Mouse (Mus musculus): Measurements from ENCODE around the gene 1110059E24Rik. TPM values are rescaled to one million over a fixed set of nuclear protein-coding genes. Genes with fewer than 3 reads are reported as not detected.

1110059E24Rik gene
- polyA plus RNA-seq, 1 experiment = 12.0 TPM

DNA sequence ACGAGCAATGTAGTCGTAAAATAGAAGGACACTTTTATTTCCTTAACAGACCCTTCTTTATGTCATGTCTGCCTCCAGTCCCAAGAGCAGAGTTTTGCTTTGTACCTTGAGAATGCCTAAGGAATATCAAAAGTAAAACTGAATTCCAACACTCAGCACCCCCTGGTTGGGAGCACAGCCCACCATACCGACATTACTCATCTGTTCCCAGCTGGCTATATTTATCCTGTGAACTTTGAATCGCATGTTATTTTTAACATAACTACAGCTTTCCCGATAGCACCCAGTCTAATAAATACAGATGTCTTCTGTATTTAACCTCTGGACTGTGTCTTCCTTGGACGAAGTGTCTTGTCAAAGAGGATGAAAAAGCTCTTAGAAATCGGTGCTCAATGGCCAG, 80.8 kb downstream of the 1110059E24Rik start:
- Histone ChIP-seq H3K4me3 (no peak overlapping the region), H3K4me2 (ENCODE audit: low read depth) (peak overlapping the region; percentile 43)
- no peak for TF ChIP-seq TCF3 (IDR thresholded peaks at IDR 0.05; ENCODE audit: insufficient read length, low read depth)
- no peak for TF ChIP-seq REST (IDR thresholded peaks at IDR 0.05; ENCODE audit: insufficient read depth, insufficient read length)
- TF ChIP-seq USF1 (IDR thresholded peaks at IDR 0.05; ENCODE audit: low read depth) = no peak
- no peak for TF ChIP-seq MAX (IDR thresholded peaks at IDR 0.05; ENCODE audit: low read depth)
- TF ChIP-seq TCF12 (IDR thresholded peaks at IDR 0.05; ENCODE audit: insufficient read depth, poor library complexity, severe bottlenecking) = no peak
- TF ChIP-seq SRF (IDR thresholded peaks at IDR 0.05; ENCODE audit: control insufficient read depth, insufficient read length, low read depth) = no peak
- TF ChIP-seq E2F4 (IDR thresholded peaks at IDR 0.05; ENCODE audit: insufficient read depth) = no peak
- no peak for TF ChIP-seq MYOG (IDR thresholded peaks at IDR 0.05; ENCODE audit: control insufficient read depth in 1 of 3, insufficient read depth in 1 of 3, insufficient read length in 2 of 3, low read depth in 2 of 3)
- TF ChIP-seq CEBPB (IDR thresholded peaks at IDR 0.05; ENCODE audit: insufficient read depth, poor library complexity, severe bottlenecking) = no peak
- TF ChIP-seq MYOD1 (IDR thresholded peaks at IDR 0.05; ENCODE audit: control insufficient read depth in 1 of 3, insufficient read length in 2 of 3, low read depth in 2 of 3) = no peak
- no peak for TF ChIP-seq POLR2A (IDR thresholded peaks at IDR 0.05; ENCODE audit: insufficient read length, low read depth)
- no peak for TF ChIP-seq POLR2AphosphoS2 (IDR thresholded peaks at IDR 0.05; ENCODE audit: insufficient read length, low read depth)

GRCm38 (mm10) chr19:21571223-21571980, 81.4 kb downstream of the 1110059E24Rik start:
- H3K79me2 ChIP-seq (ENCODE audit: control insufficient read depth, insufficient read depth) = no peaks in the 10 kb centered on the region
- H3K27me3 ChIP-seq (ENCODE audit: control insufficient read depth, insufficient read depth, insufficient read length) = no peaks in the 10 kb centered on the region
- H3ac ChIP-seq (ENCODE audit: control insufficient read depth, insufficient read length) = no peak overlapping the region
- H3K4me3 ChIP-seq = no peak overlapping the region
- H3K36me3 ChIP-seq (ENCODE audit: control insufficient read depth, insufficient read depth) = no peaks in the 10 kb centered on the region
- TF ChIP-seq USF1 (IDR thresholded peaks at IDR 0.05; ENCODE audit: low read depth) (no peak), CEBPB (IDR thresholded peaks at IDR 0.05; ENCODE audit: insufficient read depth, poor library complexity, severe bottlenecking) (no peak), POLR2AphosphoS2 (IDR thresholded peaks at IDR 0.05; ENCODE audit: insufficient read length, low read depth) (no peak), SRF (IDR thresholded peaks at IDR 0.05; ENCODE audit: control insufficient read depth, insufficient read length, low read depth) (no peak), MAX (IDR thresholded peaks at IDR 0.05; ENCODE audit: low read depth) (no peak), MYOG (IDR thresholded peaks at IDR 0.05; ENCODE audit: control insufficient read depth in 1 of 3, insufficient read depth in 1 of 3, insufficient read length in 2 of 3, low read depth in 2 of 3) (no peak), MYOD1 (IDR thresholded peaks at IDR 0.05; ENCODE audit: control insufficient read depth in 1 of 3, insufficient read length in 2 of 3, low read depth in 2 of 3) (no peak), REST (IDR thresholded peaks at IDR 0.05; ENCODE audit: insufficient read depth, insufficient read length) (no peak), TCF12 (IDR thresholded peaks at IDR 0.05; ENCODE audit: insufficient read depth, poor library complexity, severe bottlenecking) (no peak), TCF3 (IDR thresholded peaks at IDR 0.05; ENCODE audit: insufficient read length, low read depth) (no peak), E2F4 (IDR thresholded peaks at IDR 0.05; ENCODE audit: insufficient read depth) (no peak), POLR2A (IDR thresholded peaks at IDR 0.05; ENCODE audit: insufficient read length, low read depth) (no peak)
- peak overlapping the region; percentile 43 for H3K4me2 ChIP-seq (ENCODE audit: low read depth)

More for the DNA sequence above, 80.8 kb downstream of the 1110059E24Rik start:
- H3ac ChIP-seq (ENCODE audit: control insufficient read depth, insufficient read length) = no peak overlapping the region
- H3K27me3 ChIP-seq (ENCODE audit: control insufficient read depth, insufficient read depth, insufficient read length) = no peaks in the 10 kb centered on the region
- H3K36me3 ChIP-seq (ENCODE audit: control insufficient read depth, insufficient read depth) = no peaks in the 10 kb centered on the region
- H3K79me2 ChIP-seq (ENCODE audit: control insufficient read depth, insufficient read depth) = no peaks in the 10 kb centered on the region

- Histone ChIP-seq H3K4me3 (no peak overlapping the region), H3K27me3 (ENCODE audit: control insufficient read depth, insufficient read depth, insufficient read length) (no peaks in the 10 kb centered on the region), H3K4me2 (ENCODE audit: low read depth) (no peak overlapping the region), H3K79me2 (ENCODE audit: control insufficient read depth, insufficient read depth) (no peaks in the 10 kb centered on the region), H3ac (ENCODE audit: control insufficient read depth, insufficient read length) (no peak overlapping the region), H3K36me3 (ENCODE audit: control insufficient read depth, insufficient read depth) (no peaks in the 10 kb centered on the region)
- no peak for TF ChIP-seq USF1 (IDR thresholded peaks at IDR 0.05; ENCODE audit: low read depth)
These were observed 82.0 kb downstream of the 1110059E24Rik start for GRCm38 (mm10) chr19:21570778-21571177.

- no peak overlapping the region for H3K4me2 ChIP-seq (ENCODE audit: low read depth)
- no peaks in the 10 kb centered on the region for H3K79me2 ChIP-seq (ENCODE audit: control insufficient read depth, insufficient read depth)
- no peak overlapping the region for H3ac ChIP-seq (ENCODE audit: control insufficient read depth, insufficient read length)
- no peak overlapping the region for H3K4me3 ChIP-seq
- H3K27me3 ChIP-seq (ENCODE audit: control insufficient read depth, insufficient read depth, insufficient read length) = no peaks in the 10 kb centered on the region
- H3K36me3 ChIP-seq (ENCODE audit: control insufficient read depth, insufficient read depth) = no peaks in the 10 kb centered on the region
- TF ChIP-seq SRF (IDR thresholded peaks at IDR 0.05; ENCODE audit: control insufficient read depth, insufficient read length, low read depth) = no peak
- TF ChIP-seq MYOD1 (IDR thresholded peaks at IDR 0.05; ENCODE audit: control insufficient read depth in 1 of 3, insufficient read length in 2 of 3, low read depth in 2 of 3) = peak in 1 of 3 experiments; percentile 14
- TF ChIP-seq USF1 (IDR thresholded peaks at IDR 0.05; ENCODE audit: low read depth) = no peak
These were observed 84.1 kb downstream of the 1110059E24Rik start for GRCm38 (mm10) chr19:21568528-21569185.

GRCm38 (mm10) chr19:21567933-21568332, 84.8 kb downstream of the 1110059E24Rik start:
- H3K27me3 ChIP-seq (ENCODE audit: control insufficient read depth, insufficient read depth, insufficient read length) = no peaks in the 10 kb centered on the region
- no peaks in the 10 kb centered on the region for H3K79me2 ChIP-seq (ENCODE audit: control insufficient read depth, insufficient read depth)
- no peak overlapping the region for H3K4me2 ChIP-seq (ENCODE audit: low read depth)
- no peak overlapping the region for H3K4me3 ChIP-seq
- no peak overlapping the region for H3ac ChIP-seq (ENCODE audit: control insufficient read depth, insufficient read length)
- no peaks in the 10 kb centered on the region for H3K36me3 ChIP-seq (ENCODE audit: control insufficient read depth, insufficient read depth)
- TF ChIP-seq MYOG (IDR thresholded peaks at IDR 0.05; ENCODE audit: control insufficient read depth in 1 of 3, insufficient read depth in 1 of 3, insufficient read length in 2 of 3, low read depth in 2 of 3) (no peak), CEBPB (IDR thresholded peaks at IDR 0.05; ENCODE audit: insufficient read depth, poor library complexity, severe bottlenecking) (no peak), TCF3 (IDR thresholded peaks at IDR 0.05; ENCODE audit: insufficient read length, low read depth) (no peak), MYOD1 (IDR thresholded peaks at IDR 0.05; ENCODE audit: control insufficient read depth in 1 of 3, insufficient read length in 2 of 3, low read depth in 2 of 3) (no peak), USF1 (IDR thresholded peaks at IDR 0.05; ENCODE audit: low read depth) (no peak), REST (IDR thresholded peaks at IDR 0.05; ENCODE audit: insufficient read depth, insufficient read length) (no peak), TCF12 (IDR thresholded peaks at IDR 0.05; ENCODE audit: insufficient read depth, poor library complexity, severe bottlenecking) (no peak), MAX (IDR thresholded peaks at IDR 0.05; ENCODE audit: low read depth) (no peak), POLR2AphosphoS2 (IDR thresholded peaks at IDR 0.05; ENCODE audit: insufficient read length, low read depth) (no peak), SRF (IDR thresholded peaks at IDR 0.05; ENCODE audit: control insufficient read depth, insufficient read length, low read depth) (no peak)

Measured in myocyte (in vitro differentiated cells).